Mouse (Mus musculus) embryonic facial prominence, embryonic 13.5 days (tissue): ENCODE data around the gene Large2. TPM values are rescaled to one million over a fixed set of nuclear protein-coding genes. Genes with fewer than 3 reads are reported as not detected.

ENCODE experiments used
- ATAC-seq: fragments of 200-750 bp; cut with Nextera tagmentation; 2 replicates; pipeline ENCODE4 v1.8.0; 2017; ENCODE audit warnings: low read depth; ENCODE audit not compliant: insufficient number of reproducible peaks, insufficient read depth, low FRiP score, low TSS enrichment
- H3K27ac ChIP-seq: fragments of 300-500 bp; sonication (generic); 2 replicates; pipeline ENCODE4 v1.5.1; 2015; ENCODE audit warnings: moderate library complexity, mild to moderate bottlenecking, inconsistent platforms
- H3K27me3 ChIP-seq: fragments of 300-500 bp; sonication (generic); 2 replicates; pipeline ENCODE4 v1.6.1; 2015; ENCODE audit warnings: mild to moderate bottlenecking, inconsistent platforms
- H3K36me3 ChIP-seq: fragments of 300-500 bp; sonication (generic); 2 replicates; pipeline ENCODE4 v1.6.1; 2015; ENCODE audit warnings: mild to moderate bottlenecking, inconsistent platforms
- H3K4me1 ChIP-seq: fragments of 300-500 bp; sonication (generic); 2 replicates; pipeline ENCODE4 v1.6.1; 2015; ENCODE audit warnings: inconsistent platforms
- H3K4me2 ChIP-seq: fragments of 300-500 bp; sonication (generic); 2 replicates; pipeline ENCODE4 v1.6.1; 2015; ENCODE audit warnings: moderate library complexity, mild to moderate bottlenecking, inconsistent platforms
- H3K4me3 ChIP-seq: fragments of 300-500 bp; sonication (generic); 2 replicates; pipeline ENCODE4 v1.5.1; 2015; ENCODE audit warnings: mild to moderate bottlenecking, inconsistent platforms
- H3K9ac ChIP-seq: fragments of 300-500 bp; sonication (generic); 2 replicates; pipeline ENCODE4 v1.6.1; 2015; ENCODE audit warnings: mild to moderate bottlenecking, inconsistent platforms
- H3K9me3 ChIP-seq: fragments of 300-500 bp; sonication (generic); 2 replicates; pipeline ENCODE4 v1.6.1; 2016; ENCODE audit warnings: inconsistent platforms
- WGBS: fragments of 180-500 bp; shearing (Covaris S2); methylation state at CpG from one replicate; pipeline ENCODE4 v1.1.7; 2015; ENCODE audit warnings: mixed read lengths; 5-methylcytosine and 5-hydroxymethylcytosine counted together
- polyA plus RNA-seq: library from polyadenylated mRNA; unstranded; fragments of >200 nt; fragmentation: Nextera tagmentation; extraction: Ambion mirVana; gene quantifications from 2 replicates; pipeline ENCODE4 v1.2.1, GENCODE M21; 2015

Large2 gene
- polyA plus RNA-seq, 1 experiment from 2014 or later: 16.9 TPM

- H3K27ac ChIP-seq: peak overlapping the region; percentile 89
- ATAC-seq: peak; percentile 6; the same call in 1 of the 2 replicates
- H3K9ac ChIP-seq: peak overlapping the region; percentile 80
- peaks cover 26% of the 10 kb centered on the region for H3K36me3 ChIP-seq
- H3K4me1 ChIP-seq: peaks cover 49% of the 10 kb centered on the region
- peak overlapping the region; percentile 75 for H3K4me3 ChIP-seq
- peak overlapping the region; percentile 89 for H3K4me2 ChIP-seq
- WGBS: 5% methylated on average over 10 of the region's 10 CpGs
- H3K9me3 ChIP-seq: no peaks in the 10 kb centered on the region
- no peaks in the 10 kb centered on the region for H3K27me3 ChIP-seq
These were observed 15.0 kb upstream of the Large2 start for GRCm38 (mm10) chr2:92389645-92390044.

GRCm38 (mm10) chr2:92388891-92389641, 14.4 kb upstream of the Large2 start:
- WGBS: under 1% methylated on average over 55 of the region's 62 CpGs
- H3K4me1 ChIP-seq: peaks cover 49% of the 10 kb centered on the region
- peaks cover 32% of the 10 kb centered on the region for H3K36me3 ChIP-seq
- H3K4me3 ChIP-seq: peak overlapping the region; percentile 75
- no peaks in the 10 kb centered on the region for H3K27me3 ChIP-seq
- H3K9ac ChIP-seq: peak overlapping the region; percentile 80
- peak; percentile 84 for ATAC-seq
- H3K27ac ChIP-seq: peak overlapping the region; percentile 89
- no peaks in the 10 kb centered on the region for H3K9me3 ChIP-seq
- peak overlapping the region; percentile 89 for H3K4me2 ChIP-seq

GRCm38 (mm10) chr2:92388081-92388517, 13.4 kb upstream of the Large2 start:
- H3K9ac ChIP-seq: peak overlapping the region; percentile 80
- no peak for ATAC-seq
- H3K4me3 ChIP-seq: peak overlapping the region; percentile 75
- H3K4me1 ChIP-seq: peaks cover 49% of the 10 kb centered on the region
- H3K27ac ChIP-seq: 0 out of 2 replicates have a peak overlapping the region, but pooled peaks have one; percentile 22
- H3K9me3 ChIP-seq: no peaks in the 10 kb centered on the region
- peak overlapping the region; percentile 89 for H3K4me2 ChIP-seq
- peaks cover 42% of the 10 kb centered on the region for H3K36me3 ChIP-seq
- WGBS: 54% methylated on average over 3 of the region's 3 CpGs
- H3K27me3 ChIP-seq: no peaks in the 10 kb centered on the region

GRCm38 (mm10) chr2:92387646-92388045, 13.0 kb upstream of the Large2 start:
- H3K4me1 ChIP-seq: peaks cover 45% of the 10 kb centered on the region
- H3K27me3 ChIP-seq: no peaks in the 10 kb centered on the region
- H3K4me3 ChIP-seq: no peak overlapping the region; the same call in 1 of the 2 replicates
- no peak for ATAC-seq
- H3K9ac ChIP-seq: peak overlapping the region; percentile 80
- H3K27ac ChIP-seq: no peak overlapping the region
- WGBS: 78% methylated on average over 4 of the region's 4 CpGs
- H3K36me3 ChIP-seq: peaks cover 46% of the 10 kb centered on the region
- H3K9me3 ChIP-seq: no peaks in the 10 kb centered on the region
- peak overlapping the region; percentile 89 for H3K4me2 ChIP-seq

- H3K4me2 ChIP-seq: no peak overlapping the region
- ATAC-seq: no peak
- H3K27ac ChIP-seq: no peak overlapping the region
- H3K27me3 ChIP-seq: no peaks in the 10 kb centered on the region
- peaks cover 38% of the 10 kb centered on the region for H3K4me1 ChIP-seq
- H3K36me3 ChIP-seq: peaks cover 53% of the 10 kb centered on the region
- H3K4me3 ChIP-seq: no peak overlapping the region
- no peak overlapping the region for H3K9ac ChIP-seq
- H3K9me3 ChIP-seq: no peaks in the 10 kb centered on the region
- WGBS: 88% methylated on average over 30 of the region's 30 CpGs
These were observed 12.3 kb upstream of the Large2 start for GRCm38 (mm10) chr2:92386821-92387570.

GRCm38 (mm10) chr2:92385113-92386051, 10.7 kb upstream of the Large2 start:
- no peaks in the 10 kb centered on the region for H3K9me3 ChIP-seq
- ATAC-seq: no peak
- 80% methylated on average over 22 of the region's 22 CpGs for WGBS
- H3K9ac ChIP-seq: no peak overlapping the region
- H3K4me3 ChIP-seq: no peak overlapping the region
- peaks cover 25% of the 10 kb centered on the region for H3K4me1 ChIP-seq
- H3K36me3 ChIP-seq: peaks cover 69% of the 10 kb centered on the region
- H3K27ac ChIP-seq: no peak overlapping the region
- H3K27me3 ChIP-seq: no peaks in the 10 kb centered on the region
- H3K4me2 ChIP-seq: no peak overlapping the region

GRCm38 (mm10) chr2:92384101-92384500, 9.4 kb upstream of the Large2 start:
- H3K36me3 ChIP-seq: peaks cover 82% of the 10 kb centered on the region
- H3K27ac ChIP-seq: no peak overlapping the region
- H3K4me2 ChIP-seq: no peak overlapping the region
- H3K4me1 ChIP-seq: peaks cover 15% of the 10 kb centered on the region
- no peaks in the 10 kb centered on the region for H3K9me3 ChIP-seq
- H3K27me3 ChIP-seq: no peaks in the 10 kb centered on the region
- no peak for ATAC-seq
- 70% methylated on average over 4 of the region's 4 CpGs for WGBS
- no peak overlapping the region for H3K9ac ChIP-seq
- no peak overlapping the region for H3K4me3 ChIP-seq

GRCm38 (mm10) chr2:92382759-92383158, 8.1 kb upstream of the Large2 start:
- H3K36me3 ChIP-seq: peaks cover 95% of the 10 kb centered on the region
- H3K4me3 ChIP-seq: no peak overlapping the region
- no peak overlapping the region for H3K9ac ChIP-seq
- no peak overlapping the region for H3K27ac ChIP-seq
- H3K9me3 ChIP-seq: no peaks in the 10 kb centered on the region
- no peak overlapping the region for H3K4me2 ChIP-seq
- peaks cover 4% of the 10 kb centered on the region for H3K4me1 ChIP-seq
- WGBS: 90% methylated on average over 4 of the region's 4 CpGs
- H3K27me3 ChIP-seq: no peaks in the 10 kb centered on the region
- ATAC-seq: no peak

GRCm38 (mm10) chr2:92381901-92382588, 7.4 kb upstream of the Large2 start, which contains the start of gene 1700029I15Rik:
1700029I15Rik (plus strand) TSS chr2:92382538.
- Histone ChIP-seq H3K36me3 (peaks cover 100% of the 10 kb centered on the region), H3K4me1 (no peaks in the 10 kb centered on the region), H3K27ac (no peak within 1 kb of the TSS), H3K4me2 (no peak within 1 kb of the TSS), H3K9me3 (no peaks in the 10 kb centered on the region), H3K9ac (no peak within 1 kb of the TSS), H3K4me3 (no peak within 1 kb of the TSS), H3K27me3 (no peaks in the 10 kb centered on the region)
- ATAC-seq: no peak
- WGBS: 84% methylated on average over 5 of the region's 5 CpGs

- whole genome bisulfite sequencing: 89% methylated on average over 5 of the region's 5 CpGs
- Histone ChIP-seq H3K4me1 (peaks cover 4% of the 10 kb centered on the region), H3K9me3 (no peaks in the 10 kb centered on the region), H3K4me3 (no peak overlapping the region), H3K36me3 (peaks cover 92% of the 10 kb centered on the region), H3K4me2 (no peak overlapping the region), H3K27ac (no peak overlapping the region), H3K27me3 (no peaks in the 10 kb centered on the region), H3K9ac (no peak overlapping the region)
- ATAC-seq: no peak
These were observed 6.5 kb upstream of the Large2 start for GRCm38 (mm10) chr2:92381161-92381560.
